ENCODE assay signal across 34 mouse cellular contexts in genomic region chr11:102084159-102084558, GRCm38 (mm10). TPM values are rescaled to one million over a fixed set of nuclear protein-coding genes. Genes with fewer than 3 reads are reported as not detected.
DNase-seq lines count a peak whose midpoint lies in the region; ATAC-seq lines count a peak whose summit lies in the region.
"Had no signal": no experiment of that assay in that cellular context is flagged by ENCODE, and none has a peak within 500 bp of the region (broad histone marks: within the 10 kb centered on the region; RNA-seq: fewer than 3 reads in every experiment).

No protein-coding gene starts in this region.

- no peak overlapping the region for H3K4me3 ChIP-seq in kidney, embryonic 14.5 days (ENCODE audit: low read length)
- no peak overlapping the region for H3K4me3 ChIP-seq in kidney, embryonic 15.5 days (replicated peaks)
- H3K4me3 ChIP-seq: erythroblast, embryonic 14.5 days; forebrain, embryonic 15.5 days; gastrocnemius, adult 2 months; heart, adult 2 months; heart, embryonic 12.5 days; left cerebral cortex, adult 2 months; liver, embryonic 12.5 days; megakaryocyte, embryonic 14.5 days; neural tube, embryonic 13.5 days had no signal

- 0 out of 2 replicates have a peak overlapping the region, but pooled peaks have one; percentile 10 for H3K4me2 ChIP-seq in kidney, embryonic 14.5 days (replicated peaks; ENCODE audit: low read depth, low read length)
- peak overlapping the region; percentile 21; the same call in 1 of the 2 replicates for H3K4me2 ChIP-seq in kidney, embryonic 15.5 days
- H3K4me2 ChIP-seq: forebrain, embryonic 15.5 days; heart, embryonic 12.5 days; hindbrain, embryonic 14.5 days; liver, embryonic 12.5 days; neural tube, embryonic 13.5 days had no signal

- H3K9me3 ChIP-seq in kidney, embryonic 14.5 days (ENCODE audit: control insufficient read depth, low read length) = no peaks in the 10 kb centered on the region
- no peaks in the 10 kb centered on the region for H3K9me3 ChIP-seq in kidney, embryonic 15.5 days (replicated peaks)
- H3K9me3 ChIP-seq: forebrain, embryonic 15.5 days; heart, embryonic 12.5 days; liver, embryonic 12.5 days; neural tube, embryonic 13.5 days had no signal

- WGBS in kidney, embryonic 14.5 days = 34% methylated on average over 7 of the region's 7 CpGs
- WGBS in kidney, embryonic 15.5 days = 32% methylated on average over 7 of the region's 7 CpGs

- peaks cover 18% of the 10 kb centered on the region; the same call in 1 of the 2 replicates for H3K4me1 ChIP-seq in kidney, embryonic 14.5 days (ENCODE audit: control insufficient read depth, insufficient read depth, low read length)
- H3K4me1 ChIP-seq in kidney, embryonic 15.5 days = peaks cover 74% of the 10 kb centered on the region

- H3K27ac ChIP-seq in kidney, embryonic 14.5 days (ENCODE audit: low read depth, low read length) = peak overlapping the region; percentile 69
- peak overlapping the region; percentile 88 for H3K27ac ChIP-seq in kidney, embryonic 15.5 days
- H3K27ac ChIP-seq: forebrain, embryonic 15.5 days; gastrocnemius, adult 2 months; heart, adult 2 months; hindbrain, embryonic 14.5 days; left cerebral cortex, adult 2 months; liver, embryonic 12.5 days; neural tube, embryonic 13.5 days had no signal

- H3K36me3 ChIP-seq in kidney, embryonic 14.5 days (ENCODE audit: control insufficient read depth, insufficient read depth, low read length) = no peaks in the 10 kb centered on the region
- H3K36me3 ChIP-seq in kidney, embryonic 15.5 days = no peaks in the 10 kb centered on the region
- H3K36me3 ChIP-seq: forebrain, embryonic 15.5 days had no signal

- no peak overlapping the region for H3K9ac ChIP-seq in kidney, embryonic 14.5 days (ENCODE audit: low read depth, low read length)
- no peak overlapping the region for H3K9ac ChIP-seq in kidney, embryonic 15.5 days
- H3K9ac ChIP-seq: forebrain, embryonic 15.5 days; heart, embryonic 12.5 days; hindbrain, embryonic 14.5 days; liver, embryonic 12.5 days; liver, postnatal 0 days; neural tube, embryonic 13.5 days had no signal

- H3K27me3 ChIP-seq in kidney, embryonic 14.5 days (ENCODE audit: control insufficient read depth, insufficient read depth, low read length) = no peaks in the 10 kb centered on the region
- H3K27me3 ChIP-seq in kidney, embryonic 15.5 days = no peaks in the 10 kb centered on the region
- H3K27me3 ChIP-seq: forebrain, embryonic 15.5 days; neural tube, embryonic 13.5 days had no signal

- DNase-seq in kidney, postnatal 25 days = no peak
- peak; percentile 41 for DNase-seq in R1 (ENCODE audit: low read depth, low spot score)
- DNase-seq in kidney, postnatal 4 days = peak; percentile 53 to 67
- DNase-seq in thymus, adult 18-20 months = no peak
- no peak for DNase-seq in urinary bladder, postnatal 25 days (ENCODE audit: low spot score)
- DNase-seq: adrenal gland, adult 8-10 months; B cell, adult 2 months; cerebellum, adult 2 months; cerebellum, postnatal 14 days; gastrocnemius, adult 2 months; gastrocnemius, postnatal 36 days; heart, adult 2 months; heart, postnatal 4 days; liver, postnatal 0 days; lung, postnatal 4 days; right cerebral cortex, adult 18-20 months; spleen, adult 18-20 months; thymus, postnatal 36 days had no signal

- peak; percentile 33; the same call in 1 of the 2 replicates for ATAC-seq in kidney, embryonic 14.5 days (ENCODE audit: low FRiP score, low TSS enrichment)
- peak; percentile 26; the same call in 1 of the 2 replicates for ATAC-seq in kidney, embryonic 15.5 days (replicated peaks; ENCODE audit: low FRiP score)
- ATAC-seq: forebrain, embryonic 15.5 days; intestine, postnatal 0 days; liver, embryonic 12.5 days; liver, postnatal 0 days had no signal

RNA-seq across cellular contexts. Expression of gene Mpp2, which starts 4.2 kb away (rescaled TPM):
- polyA plus RNA-seq in kidney, embryonic 14.5 days (2014; fragmentation: Nextera tagmentation; extraction: Ambion mirVana) = 6.9 and 10.3 TPM in 2 replicates
- polyA plus RNA-seq in kidney, embryonic 15.5 days (2015; fragmentation: Nextera tagmentation; extraction: Ambion mirVana) = 14.0 and 14.2 TPM in 2 replicates

RNA-seq across cellular contexts. Expression of gene Ppy, which starts 17.0 kb away (rescaled TPM):
- polyA plus RNA-seq in kidney, embryonic 14.5 days (2014; fragmentation: Nextera tagmentation; extraction: Ambion mirVana) = not detected in 2 replicates
- not detected in 2 replicates for polyA plus RNA-seq in kidney, embryonic 15.5 days (2015; fragmentation: Nextera tagmentation; extraction: Ambion mirVana)
- polyA plus RNA-seq: cerebellum, adult 2 months; cortical plate, adult 2 months; embryonic facial prominence, embryonic 14.5 days; erythroblast, embryonic 14.5 days; forebrain, embryonic 15.5 days; heart, adult 2 months; heart, embryonic 12.5 days; heart, postnatal 0 days; hindbrain, embryonic 14.5 days; limb, embryonic 14.5 days; liver, embryonic 12.5 days; liver, postnatal 0 days; lung, embryonic 16.5 days; neural tube, embryonic 13.5 days had no signal

RNA-seq across cellular contexts. Expression of gene Pyy, which starts 23.5 kb away (rescaled TPM):
- polyA plus RNA-seq in kidney, embryonic 14.5 days (2014; fragmentation: Nextera tagmentation; extraction: Ambion mirVana) = not detected in 2 replicates
- polyA plus RNA-seq in kidney, embryonic 15.5 days (2015; fragmentation: Nextera tagmentation; extraction: Ambion mirVana) = 3.6 TPM in 1 of 2 replicates, not detected in the other
- polyA plus RNA-seq: cortical plate, adult 2 months; erythroblast, embryonic 14.5 days; forebrain, embryonic 15.5 days; heart, adult 2 months; heart, embryonic 12.5 days; heart, postnatal 0 days; limb, embryonic 14.5 days; liver, postnatal 0 days; lung, embryonic 16.5 days; neural tube, embryonic 13.5 days had no signal

RNA-seq across cellular contexts. Expression of gene Cd300lg, which starts 42.9 kb away (rescaled TPM):
- polyA plus RNA-seq in kidney, embryonic 14.5 days (2014; fragmentation: Nextera tagmentation; extraction: Ambion mirVana) = 0.38 and 0.43 TPM in 2 replicates
- polyA plus RNA-seq in kidney, embryonic 15.5 days (2015; fragmentation: Nextera tagmentation; extraction: Ambion mirVana) = 0.82 and 1.1 TPM in 2 replicates
- polyA plus RNA-seq: erythroblast, embryonic 14.5 days had no signal

RNA-seq across cellular contexts. Expression of gene Mpp3, which starts 55.9 kb away (rescaled TPM):
- polyA plus RNA-seq in kidney, embryonic 14.5 days (2014; fragmentation: Nextera tagmentation; extraction: Ambion mirVana) = 5.1 and 8.4 TPM in 2 replicates
- 7.8 and 11.0 TPM in 2 replicates for polyA plus RNA-seq in kidney, embryonic 15.5 days (2015; fragmentation: Nextera tagmentation; extraction: Ambion mirVana)
- polyA plus RNA-seq: erythroblast, embryonic 14.5 days had no signal

Comparison
In these comparisons a context has a peak if more than half of its experiments do, and no peak if none do; other contexts are left out.
1. DNase-seq: peak in R1 (single experiment) and kidney, postnatal 4 days (2 of 2); none in kidney, postnatal 25 days (0 of 2), thymus, adult 18-20 months (0 of 2) and urinary bladder, postnatal 25 days (single experiment).